Mouse (Mus musculus): ENCODE measurements around the gene Flt3l. TPM values are rescaled to one million over a fixed set of nuclear protein-coding genes. Genes with fewer than 3 reads are reported as not detected.

Flt3l gene
- polyA plus RNA-seq, 1 experiment, result 17.1 TPM

DNA sequence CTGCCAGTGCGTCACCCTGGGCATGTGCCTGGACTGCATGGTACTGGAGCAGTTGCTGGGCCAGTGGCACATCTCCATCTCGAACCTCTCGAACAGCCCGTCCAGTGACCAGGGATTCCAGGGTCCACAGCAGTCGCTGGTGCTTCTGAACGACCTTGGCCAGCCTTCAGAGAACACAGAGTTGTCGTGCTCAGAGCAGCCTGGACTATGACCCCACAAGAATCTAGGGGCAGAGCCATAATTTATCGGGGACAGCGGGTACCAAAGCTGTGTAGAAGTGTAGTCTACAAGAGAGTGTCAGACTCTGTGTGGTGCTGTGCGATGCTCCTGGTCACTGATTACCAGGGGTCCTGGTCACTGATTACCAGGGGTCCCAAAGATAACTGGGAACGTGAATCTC, 11.7 kb upstream of the Flt3l start:
- TF ChIP-seq POLR2A (IDR thresholded peaks at IDR 0.05; ENCODE audit: low read depth, low read length) (no peak), CTCF (IDR thresholded peaks at IDR 0.05; ENCODE audit: borderline replicate concordance, insufficient read depth, low read length) (no peak)
- H3K4me3 ChIP-seq (ENCODE audit: insufficient read depth, low read length), result no peak overlapping the region
- H3K27ac ChIP-seq (ENCODE audit: insufficient read depth, low read length), result no peak overlapping the region
- no peaks in the 10 kb centered on the region for H3K4me1 ChIP-seq (ENCODE audit: control insufficient read depth, insufficient read depth, low read length)

DNA sequence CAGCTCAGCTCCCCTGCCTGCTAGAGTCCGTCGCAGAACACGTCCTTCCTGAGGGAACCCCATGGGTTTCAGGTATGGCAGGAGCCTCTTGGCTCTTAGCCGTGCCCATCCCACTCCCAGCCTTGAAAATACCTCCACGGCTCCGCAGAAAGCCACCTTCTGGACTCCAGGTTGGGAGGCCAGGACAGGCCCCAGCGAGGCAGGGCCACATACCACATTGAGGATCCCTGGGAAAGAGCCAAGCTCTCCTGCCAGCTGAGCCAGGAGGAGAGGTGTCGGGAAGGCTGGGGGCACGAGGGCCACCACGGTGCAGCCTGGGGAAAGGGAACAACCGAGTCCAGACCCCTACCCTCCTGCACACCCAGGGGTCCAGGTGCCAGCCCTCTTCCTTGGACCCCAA, 11.0 kb upstream of the Flt3l start:
- Histone ChIP-seq H3K27ac (ENCODE audit: insufficient read depth, low read length) (no peak overlapping the region), H3K4me3 (ENCODE audit: insufficient read depth, low read length) (no peak overlapping the region), H3K4me1 (ENCODE audit: control insufficient read depth, insufficient read depth, low read length) (no peaks in the 10 kb centered on the region)
- TF ChIP-seq CTCF (IDR thresholded peaks at IDR 0.05; ENCODE audit: borderline replicate concordance, insufficient read depth, low read length) (no peak), POLR2A (IDR thresholded peaks at IDR 0.05; ENCODE audit: low read depth, low read length) (no peak)

GRCm38 (mm10) chr7:45145460-45145859, 9.2 kb upstream of the Flt3l start:
- Histone ChIP-seq H3K4me3 (ENCODE audit: insufficient read depth, low read length) (no peak overlapping the region), H3K4me1 (ENCODE audit: control insufficient read depth, insufficient read depth, low read length) (no peaks in the 10 kb centered on the region), H3K27ac (ENCODE audit: insufficient read depth, low read length) (no peak overlapping the region)
- TF ChIP-seq POLR2A (IDR thresholded peaks at IDR 0.05; ENCODE audit: low read depth, low read length) (no peak), CTCF (IDR thresholded peaks at IDR 0.05; ENCODE audit: borderline replicate concordance, insufficient read depth, low read length) (no peak)

GRCm38 (mm10) chr7:45144368-45145174, 8.3 kb upstream of the Flt3l start:
- TF ChIP-seq POLR2A (IDR thresholded peaks at IDR 0.05; ENCODE audit: low read depth, low read length) (no peak), CTCF (IDR thresholded peaks at IDR 0.05; ENCODE audit: borderline replicate concordance, insufficient read depth, low read length) (no peak)
- no peaks in the 10 kb centered on the region for H3K4me1 ChIP-seq (ENCODE audit: control insufficient read depth, insufficient read depth, low read length)
- no peak overlapping the region for H3K27ac ChIP-seq (ENCODE audit: insufficient read depth, low read length)
- no peak overlapping the region for H3K4me3 ChIP-seq (ENCODE audit: insufficient read depth, low read length)

GRCm38 (mm10) chr7:45141914-45142313, 5.7 kb upstream of the Flt3l start:
- Histone ChIP-seq H3K4me3 (ENCODE audit: insufficient read depth, low read length) (no peak overlapping the region), H3K4me1 (ENCODE audit: control insufficient read depth, insufficient read depth, low read length) (no peaks in the 10 kb centered on the region), H3K27ac (ENCODE audit: insufficient read depth, low read length) (no peak overlapping the region)
- TF ChIP-seq CTCF (IDR thresholded peaks at IDR 0.05; ENCODE audit: borderline replicate concordance, insufficient read depth, low read length) (no peak), POLR2A (IDR thresholded peaks at IDR 0.05; ENCODE audit: low read depth, low read length) (no peak)

- no peaks in the 10 kb centered on the region for H3K4me1 ChIP-seq (ENCODE audit: control insufficient read depth, insufficient read depth, low read length)
- H3K4me3 ChIP-seq (ENCODE audit: insufficient read depth, low read length), result no peak overlapping the region
- H3K27ac ChIP-seq (ENCODE audit: insufficient read depth, low read length), result no peak overlapping the region
- TF ChIP-seq POLR2A (IDR thresholded peaks at IDR 0.05; ENCODE audit: low read depth, low read length) (no peak), CTCF (IDR thresholded peaks at IDR 0.05; ENCODE audit: borderline replicate concordance, insufficient read depth, low read length) (no peak)
Observed at GRCm38 (mm10) chr7:45141319-45141718, 5.1 kb upstream of the Flt3l start.

DNA sequence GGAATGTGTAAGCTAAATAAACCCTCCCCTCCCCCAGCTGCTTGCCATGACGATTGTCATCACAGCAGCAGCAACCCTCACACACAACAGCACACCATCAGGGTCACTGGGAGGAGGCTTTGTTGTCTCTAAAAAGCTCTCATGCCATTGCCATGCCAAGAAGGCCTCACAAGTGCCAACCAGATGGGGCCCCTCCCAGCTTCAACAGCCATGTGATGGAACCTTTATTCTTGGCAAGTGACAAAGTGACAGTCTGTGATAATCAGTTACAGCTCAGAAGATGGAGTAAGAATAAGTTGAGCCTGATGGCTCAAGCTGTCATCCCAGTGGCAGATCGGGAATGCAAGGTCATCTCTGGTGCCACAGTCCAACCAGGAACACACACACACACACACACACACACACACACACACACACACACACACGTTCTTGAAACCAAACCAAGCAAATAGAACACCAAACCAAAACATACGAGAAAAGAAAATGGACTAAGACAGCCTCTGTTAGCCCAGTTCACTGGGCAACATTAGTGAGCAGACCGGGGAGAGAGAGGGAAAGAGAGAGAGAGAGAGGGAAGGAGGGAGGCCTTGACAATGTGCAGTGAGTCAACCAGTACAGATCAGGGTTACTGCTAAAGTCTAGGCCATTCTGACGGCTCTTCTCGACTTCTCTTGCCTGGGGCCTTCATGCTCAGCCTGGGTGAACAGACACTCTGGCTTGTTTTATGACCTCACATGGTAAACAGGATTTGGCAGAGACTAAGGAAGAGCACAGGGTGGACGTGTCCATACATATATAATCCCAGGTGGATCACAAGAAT, 3.9 kb upstream of the Flt3l start:
- H3K4me3 ChIP-seq (ENCODE audit: insufficient read depth, low read length), result no peak overlapping the region
- H3K27ac ChIP-seq (ENCODE audit: insufficient read depth, low read length), result no peak overlapping the region
- TF ChIP-seq POLR2A (IDR thresholded peaks at IDR 0.05; ENCODE audit: low read depth, low read length) (no peak), CTCF (IDR thresholded peaks at IDR 0.05; ENCODE audit: borderline replicate concordance, insufficient read depth, low read length) (no peak)
- H3K4me1 ChIP-seq (ENCODE audit: control insufficient read depth, insufficient read depth, low read length), result no peaks in the 10 kb centered on the region

DNA sequence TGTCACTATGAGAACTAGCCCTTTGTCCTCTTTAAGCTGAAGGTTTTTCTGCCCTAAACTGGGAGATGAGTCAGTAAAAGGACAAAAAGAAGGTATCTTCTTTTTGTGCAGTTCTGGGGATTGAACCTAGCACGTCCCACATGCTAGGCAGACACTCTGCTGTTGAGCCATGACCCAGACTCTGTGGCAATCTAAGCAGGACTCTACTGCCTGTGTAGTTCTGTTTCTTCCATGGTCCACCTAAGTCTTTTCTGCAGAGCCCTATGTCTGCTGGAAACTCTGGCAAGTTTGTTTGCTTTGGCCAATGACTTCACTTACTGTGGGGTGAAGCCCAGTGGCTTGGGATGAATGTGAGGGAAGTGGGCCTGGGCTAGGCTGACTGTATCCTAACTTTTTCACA, 2.2 kb upstream of the Flt3l start:
- TF ChIP-seq POLR2A (IDR thresholded peaks at IDR 0.05; ENCODE audit: low read depth, low read length) (no peak), CTCF (IDR thresholded peaks at IDR 0.05; ENCODE audit: borderline replicate concordance, insufficient read depth, low read length) (no peak)
- Histone ChIP-seq H3K4me3 (ENCODE audit: insufficient read depth, low read length) (no peak overlapping the region), H3K4me1 (ENCODE audit: control insufficient read depth, insufficient read depth, low read length) (no peaks in the 10 kb centered on the region), H3K27ac (ENCODE audit: insufficient read depth, low read length) (no peak overlapping the region)

- Histone ChIP-seq H3K4me1 (ENCODE audit: control insufficient read depth, insufficient read depth, low read length) (no peaks in the 10 kb centered on the region), H3K4me3 (ENCODE audit: insufficient read depth, low read length) (no peak overlapping the region), H3K27ac (ENCODE audit: insufficient read depth, low read length) (no peak overlapping the region)
- TF ChIP-seq POLR2A (IDR thresholded peaks at IDR 0.05; ENCODE audit: low read depth, low read length) (no peak), CTCF (IDR thresholded peaks at IDR 0.05; ENCODE audit: borderline replicate concordance, insufficient read depth, low read length) (no peak)
Observed at GRCm38 (mm10) chr7:45137171-45138006, 1.2 kb upstream of the Flt3l start.
